Mouse (Mus musculus) hindbrain, embryonic 14.5 days (tissue): ENCODE measurements at regions not wholly inside any gene's neighbourhood (a gene's known extent, or its start where the extent isn't known, plus 50 kb on each side); places are given as distances from the start of the nearest gene placed in this dataset.
"Not testable (repeated sequence)": the region's sequence is repeated elsewhere in the genome, so short reads cannot be mapped to it uniquely, and the experiment has no call there.

Source experiments
- ATAC-seq: fragments of 200-750 bp; cut with Nextera tagmentation; 2 replicates; pipeline ENCODE4 v1.8.0; 2017; ENCODE audit warnings: moderate number of reproducible peaks, mild to moderate bottlenecking, moderate TSS enrichment, moderate library complexity; ENCODE audit not compliant: low FRiP score
- DNase-seq: peaks from one replicate; pipeline ENCODE4 v3.0.0-alpha.2; 2015; ENCODE audit warnings: low spot score
- H3K27ac ChIP-seq: fragments of 300-500 bp; sonication (generic); 2 replicates; pipeline ENCODE4 v1.5.1; 2014; ENCODE audit warnings: mild to moderate bottlenecking, moderate library complexity
- H3K27me3 ChIP-seq: fragments of 300-500 bp; sonication (generic); 2 replicates; pipeline ENCODE4 v1.6.1; 2014; ENCODE audit warnings: mild to moderate bottlenecking, low read length, mixed read lengths; ENCODE audit not compliant: control insufficient read depth, insufficient read depth
- H3K36me3 ChIP-seq: fragments of 300-500 bp; sonication (generic); replicated peaks from 2 replicates; pipeline ENCODE4 v1.6.1; 2014; ENCODE audit not compliant: control insufficient read depth, insufficient read depth
- H3K4me1 ChIP-seq: fragments of 300-500 bp; sonication (generic); replicated peaks from 2 replicates; pipeline ENCODE4 v1.6.1; 2014; ENCODE audit warnings: antibody characterized with exemption, low read length, mixed read lengths; ENCODE audit not compliant: control insufficient read depth, insufficient read depth
- H3K4me2 ChIP-seq: fragments of 300-500 bp; sonication (generic); replicated peaks from 2 replicates; pipeline ENCODE4 v1.6.1; 2014; ENCODE audit warnings: mild to moderate bottlenecking, moderate library complexity
- H3K4me3 ChIP-seq: fragments of 300-500 bp; sonication (generic); replicated peaks from 2 replicates; pipeline ENCODE4 v1.5.1; 2014; ENCODE audit warnings: mild to moderate bottlenecking, low read length
- H3K9ac ChIP-seq: fragments of 300-500 bp; sonication (generic); 2 replicates; pipeline ENCODE4 v1.6.1; 2014
- H3K9me3 ChIP-seq: fragments of 300-500 bp; sonication (generic); 2 replicates; pipeline ENCODE4 v1.6.1; 2016; ENCODE audit warnings: low read length; ENCODE audit not compliant: control insufficient read depth
- WGBS: fragments of 180-500 bp; shearing (Covaris S2); extraction: QIAGEN DNeasy Blood & Tissue Kit; methylation state at CpG from one replicate; pipeline ENCODE4 v1.1.7; 2014; 5-methylcytosine and 5-hydroxymethylcytosine counted together

DNA sequence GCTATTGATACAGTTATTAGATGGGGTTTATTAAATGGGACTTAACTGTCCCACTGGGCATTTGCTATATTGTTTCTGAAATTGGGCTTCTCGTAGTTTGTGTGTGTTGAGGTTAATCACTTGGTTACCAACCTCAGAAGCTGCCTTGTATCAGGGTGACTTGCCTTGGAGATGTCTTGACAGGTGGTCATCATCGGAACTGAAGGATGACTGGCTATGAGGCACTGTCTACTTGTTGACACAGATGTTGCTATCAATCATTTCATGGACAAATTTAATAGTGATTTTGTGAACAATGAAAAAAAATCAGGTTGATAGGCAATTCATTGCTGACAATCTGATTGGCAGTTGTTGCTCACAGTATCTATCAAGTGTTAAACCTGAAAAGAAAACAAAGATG, 261.4 kb upstream of the Arhgap42 start:
- H3K4me1 ChIP-seq, result no peaks in the 10 kb centered on the region
- DNase-seq (no peak), ATAC-seq (no peak)
- H3K27ac ChIP-seq, result no peak overlapping the region
- H3K9me3 ChIP-seq, result no peaks in the 10 kb centered on the region
- H3K36me3 ChIP-seq, result no peaks in the 10 kb centered on the region
- H3K4me3 ChIP-seq, result no peak overlapping the region
- H3K27me3 ChIP-seq, result no peaks in the 10 kb centered on the region
- 92% methylated on average over 2 of the region's 2 CpGs for WGBS
- H3K4me2 ChIP-seq, result no peak overlapping the region
- H3K9ac ChIP-seq, result no peak overlapping the region

DNA sequence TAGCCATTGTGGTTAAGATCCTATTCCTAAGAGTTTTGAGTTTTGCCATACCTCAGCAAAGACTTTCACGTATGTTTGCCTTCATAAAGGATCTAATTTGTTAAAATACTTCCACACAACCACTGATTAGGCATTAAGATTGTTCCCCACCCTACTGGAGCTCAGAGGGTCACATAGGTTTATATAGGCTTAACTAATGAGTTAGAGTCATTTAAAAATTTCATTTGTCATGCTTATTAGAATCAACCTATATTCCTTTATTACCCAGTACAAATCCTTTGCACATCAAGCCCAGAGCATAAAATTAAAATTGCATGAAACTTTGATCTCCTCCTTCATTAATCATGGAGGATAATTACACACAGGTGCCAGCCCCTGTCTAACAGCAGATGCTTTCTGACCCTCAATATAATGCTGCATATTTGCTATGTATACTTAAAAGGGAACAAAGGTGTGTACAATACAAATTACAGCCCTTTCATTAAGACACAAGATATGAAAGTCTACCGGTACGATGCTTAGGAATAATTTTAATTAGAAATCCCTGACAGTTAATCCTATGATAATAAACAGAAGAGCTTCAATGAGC, 254.8 kb upstream of the Arhgap42 start:
- H3K4me3 ChIP-seq, result no peak overlapping the region
- no peak overlapping the region for H3K27ac ChIP-seq
- H3K27me3 ChIP-seq, result no peaks in the 10 kb centered on the region
- ATAC-seq (peak; percentile 24; the same call in 1 of the 2 replicates), DNase-seq (no peak)
- H3K9me3 ChIP-seq, result no peaks in the 10 kb centered on the region
- WGBS, result 66% methylated on average over 3 of the region's 3 CpGs
- no peak overlapping the region for H3K4me2 ChIP-seq
- no peaks in the 10 kb centered on the region for H3K4me1 ChIP-seq
- H3K9ac ChIP-seq, result no peak overlapping the region
- H3K36me3 ChIP-seq, result no peaks in the 10 kb centered on the region

DNA sequence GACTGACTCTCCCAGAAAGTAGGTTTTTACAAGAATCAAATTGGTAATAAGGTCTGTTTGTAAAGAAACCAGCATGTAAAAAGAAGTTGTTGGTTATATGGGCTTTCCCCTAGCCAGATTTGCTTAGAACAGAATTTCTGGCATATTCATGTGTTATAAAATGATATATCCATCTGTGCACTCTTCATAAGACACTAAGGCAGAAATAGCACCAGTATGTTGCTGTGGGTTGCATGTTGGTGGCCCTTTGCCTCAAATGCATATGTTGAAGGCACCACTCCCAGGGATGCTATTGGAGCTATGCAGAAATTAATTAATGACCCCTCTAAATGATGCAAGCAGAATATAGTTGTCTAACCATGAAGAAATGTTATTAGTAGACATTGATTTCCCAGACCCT, 238.2 kb upstream of the Arhgap42 start:
- Histone ChIP-seq H3K9me3 (no peaks in the 10 kb centered on the region), H3K9ac (no peak overlapping the region), H3K4me3 (no peak overlapping the region), H3K36me3 (no peaks in the 10 kb centered on the region), H3K27ac (no peak overlapping the region), H3K4me2 (no peak overlapping the region), H3K4me1 (peaks cover 6% of the 10 kb centered on the region; the same call in 1 of the 2 replicates), H3K27me3 (no peaks in the 10 kb centered on the region)
- DNase-seq, result no peak
- no peak for ATAC-seq

DNA sequence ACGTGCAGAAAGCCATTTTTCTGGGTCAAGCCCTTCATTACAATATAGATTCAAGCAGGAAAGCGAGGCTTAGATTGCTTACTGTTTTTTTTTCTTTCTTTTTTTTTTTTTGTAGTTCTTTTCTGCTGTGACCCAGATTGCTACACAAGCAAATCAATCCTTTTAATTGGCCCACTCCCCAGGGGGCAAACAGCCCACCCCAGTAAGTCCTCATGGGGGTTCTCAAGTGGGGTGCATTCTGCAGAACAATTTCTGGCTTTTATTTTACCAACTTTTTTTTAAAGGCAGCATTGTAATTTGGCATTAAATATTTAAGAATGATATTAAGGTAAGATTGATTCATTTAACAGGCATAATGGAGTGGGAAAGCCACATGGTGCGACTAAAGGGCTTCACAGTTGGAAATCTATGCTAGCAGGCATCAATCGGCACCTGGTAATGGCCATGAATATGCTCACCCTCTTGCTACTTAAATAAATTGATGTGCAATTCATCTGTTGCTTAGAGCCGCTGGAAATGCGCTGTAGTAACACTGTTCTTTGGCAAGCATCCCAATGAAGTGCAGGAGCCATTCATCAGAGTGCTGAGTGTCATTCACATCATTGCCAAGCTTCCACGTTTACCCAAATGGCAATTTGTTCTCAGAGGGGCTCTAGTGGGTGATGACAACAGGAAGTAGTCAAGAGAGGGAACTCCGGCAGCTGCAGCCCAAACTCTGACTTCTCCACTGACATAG, 236.3 kb upstream of the Arhgap42 start:
- H3K4me3 ChIP-seq, result no peak overlapping the region
- no peak overlapping the region for H3K27ac ChIP-seq
- H3K4me2 ChIP-seq, result no peak overlapping the region
- 31% methylated on average over 8 of the region's 8 CpGs for WGBS
- H3K4me1 ChIP-seq, result peaks cover 6% of the 10 kb centered on the region; the same call in 1 of the 2 replicates
- ATAC-seq, result peak; percentile 89
- no peaks in the 10 kb centered on the region for H3K9me3 ChIP-seq
- no peaks in the 10 kb centered on the region for H3K27me3 ChIP-seq
- DNase-seq, result peak; percentile 60
- no peaks in the 10 kb centered on the region for H3K36me3 ChIP-seq
- H3K9ac ChIP-seq, result no peak overlapping the region

DNA sequence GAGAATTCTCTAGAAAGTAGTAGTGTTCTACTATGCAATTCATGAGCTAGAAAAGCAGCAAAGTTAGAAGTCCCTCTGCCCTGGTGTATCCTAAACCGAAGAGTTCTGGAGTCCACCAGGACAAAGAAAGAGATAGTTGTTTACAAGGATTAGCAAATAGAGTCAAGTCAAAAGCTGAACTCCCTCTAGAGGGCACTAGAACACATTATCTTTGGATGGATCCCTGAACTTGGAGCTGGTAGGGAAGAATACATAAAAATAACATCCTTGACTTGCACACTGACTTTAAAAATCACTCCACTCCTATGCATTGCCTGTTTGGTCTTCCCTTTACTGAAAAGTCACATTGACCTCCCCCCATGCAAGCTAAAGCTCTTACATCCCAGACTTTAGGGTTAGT, 205.3 kb upstream of the Arhgap42 start:
- H3K4me2 ChIP-seq, result no peak overlapping the region
- WGBS, result 94% methylated on average over 1 of the region's 1 CpGs
- H3K27me3 ChIP-seq, result no peaks in the 10 kb centered on the region
- DNase-seq, result no peak
- H3K27ac ChIP-seq, result no peak overlapping the region
- H3K36me3 ChIP-seq, result no peaks in the 10 kb centered on the region
- H3K4me1 ChIP-seq, result no peaks in the 10 kb centered on the region
- no peak for ATAC-seq
- H3K9me3 ChIP-seq, result no peaks in the 10 kb centered on the region; the same call in 1 of the 2 replicates
- no peak overlapping the region for H3K9ac ChIP-seq
- no peak overlapping the region for H3K4me3 ChIP-seq

DNA sequence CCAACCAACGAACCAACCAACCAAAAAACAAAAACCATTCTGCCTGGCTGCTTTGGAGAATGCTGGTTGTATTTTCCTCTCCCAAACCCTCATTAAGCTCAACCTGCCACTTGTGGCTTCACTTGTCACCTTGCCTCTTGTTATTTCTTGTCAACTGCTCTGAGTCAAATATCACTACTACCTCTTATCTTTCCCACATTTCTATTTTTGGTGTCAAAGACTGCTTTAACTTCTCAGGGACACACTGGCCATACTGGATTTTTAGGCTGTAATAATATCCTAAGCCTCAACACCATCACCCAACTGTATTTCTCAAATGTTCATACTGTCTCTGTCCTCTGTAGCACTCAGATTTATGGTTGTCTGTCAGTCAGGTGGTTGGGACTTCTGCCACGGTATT, 181.4 kb upstream of the Arhgap42 start:
- ATAC-seq (no peak), DNase-seq (no peak)
- no peaks in the 10 kb centered on the region for H3K4me1 ChIP-seq
- H3K27me3 ChIP-seq, result no peaks in the 10 kb centered on the region
- WGBS, result 91% methylated on average over 2 of the region's 2 CpGs
- H3K4me3 ChIP-seq, result no peak overlapping the region
- H3K27ac ChIP-seq, result no peak overlapping the region
- H3K4me2 ChIP-seq, result no peak overlapping the region
- H3K9ac ChIP-seq, result no peak overlapping the region
- no peaks in the 10 kb centered on the region for H3K9me3 ChIP-seq
- H3K36me3 ChIP-seq, result no peaks in the 10 kb centered on the region

DNA sequence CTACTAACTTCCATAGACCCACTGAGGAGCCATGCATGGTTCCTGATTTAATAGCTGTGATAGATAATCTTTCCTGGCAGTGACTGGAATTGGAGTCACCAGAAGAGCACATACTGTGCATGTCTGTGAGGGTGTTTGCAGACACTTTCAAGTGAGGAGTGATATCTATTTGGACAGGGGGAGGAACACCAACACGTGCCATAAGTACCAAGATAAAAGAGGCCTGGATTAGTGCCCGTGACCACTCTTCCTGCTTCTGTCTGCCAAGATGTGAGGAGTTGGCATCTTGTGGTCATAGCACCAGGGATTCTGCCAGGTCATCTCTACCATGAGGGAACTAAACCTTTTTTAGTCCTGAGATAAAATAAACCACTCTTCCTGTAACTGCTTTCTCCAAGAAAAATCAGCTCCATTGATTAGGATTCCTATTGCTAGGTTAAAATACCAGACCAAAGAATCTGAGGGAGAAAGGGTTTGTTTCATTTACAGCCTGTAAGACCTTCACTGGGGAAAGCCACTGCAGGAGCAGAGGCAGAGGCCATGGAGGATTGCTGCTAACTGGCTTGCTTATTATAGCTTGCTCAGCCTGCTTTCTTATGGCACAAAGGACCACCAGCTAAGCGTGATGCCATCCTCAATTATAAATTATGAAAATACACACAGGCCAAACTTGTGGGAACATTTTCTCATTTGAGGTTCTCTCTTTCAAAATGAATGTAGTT, 173.7 kb upstream of the Arhgap42 start:
- ATAC-seq (no peak), DNase-seq (no peak)
- Histone ChIP-seq H3K9me3 (no peaks in the 10 kb centered on the region), H3K4me1 (no peaks in the 10 kb centered on the region), H3K9ac (no peak overlapping the region), H3K36me3 (no peaks in the 10 kb centered on the region), H3K27ac (no peak overlapping the region), H3K4me2 (no peak overlapping the region), H3K27me3 (no peaks in the 10 kb centered on the region), H3K4me3 (no peak overlapping the region)
- WGBS, result 76% methylated on average over 3 of the region's 3 CpGs

DNA sequence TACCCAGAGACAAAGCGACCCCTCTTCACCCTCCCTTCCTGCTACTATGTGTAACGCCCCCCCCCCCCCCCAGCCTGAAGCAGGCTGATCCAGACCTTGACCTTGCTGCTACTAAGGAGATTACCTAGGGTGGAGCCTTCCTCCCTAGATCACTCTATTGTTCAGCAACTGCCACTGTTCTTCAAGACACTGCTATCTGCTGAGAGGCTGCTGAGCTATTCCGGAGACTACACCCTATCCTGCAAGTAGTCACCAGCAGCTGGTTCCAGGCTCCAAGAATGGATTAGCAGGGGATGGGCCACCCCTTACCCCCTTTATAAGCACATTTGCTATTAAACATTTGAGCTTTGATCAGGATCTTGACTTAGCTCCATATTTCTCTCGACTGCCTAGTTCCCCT, 155.3 kb upstream of the Arhgap42 start:
- H3K4me3 ChIP-seq, H3K9me3 ChIP-seq, H3K27me3 ChIP-seq, H3K9ac ChIP-seq, DNase-seq, H3K4me1 ChIP-seq, H3K36me3 ChIP-seq, ATAC-seq, H3K4me2 ChIP-seq, H3K27ac ChIP-seq: not testable (repeated sequence)
- 83% methylated on average over 4 of the region's 4 CpGs for WGBS

DNA sequence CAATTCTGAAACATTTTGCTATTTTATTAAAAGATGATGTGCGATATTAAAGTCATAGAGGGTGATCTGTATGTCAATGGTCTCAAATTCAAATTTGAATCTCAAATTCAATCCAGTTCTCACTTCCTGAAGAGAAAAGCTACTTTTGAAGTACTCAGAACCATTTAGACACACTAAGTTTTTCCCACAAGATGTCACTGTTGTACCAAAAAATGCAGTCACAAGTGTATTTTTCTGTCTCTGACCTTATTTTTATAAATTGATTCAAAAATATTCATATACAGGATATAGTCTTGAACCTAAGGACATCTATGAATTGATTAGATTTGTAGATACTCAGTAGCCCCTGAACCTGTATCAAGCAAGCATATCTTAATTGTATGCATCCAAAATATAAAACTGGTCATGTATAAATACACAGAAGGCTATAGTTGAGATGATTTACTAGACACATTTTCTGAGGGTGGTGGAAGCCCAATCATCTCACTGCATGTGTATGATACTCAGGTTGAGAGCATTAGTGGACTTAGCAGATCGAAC, 137.8 kb upstream of the Arhgap42 start:
- Histone ChIP-seq H3K9me3 (no peaks in the 10 kb centered on the region), H3K4me2 (no peak overlapping the region), H3K27ac (no peak overlapping the region), H3K36me3 (no peaks in the 10 kb centered on the region), H3K4me1 (no peaks in the 10 kb centered on the region), H3K27me3 (no peaks in the 10 kb centered on the region), H3K4me3 (no peak overlapping the region), H3K9ac (no peak overlapping the region)
- ATAC-seq (0 out of 2 replicates have a peak, but pooled peaks have one; percentile 8), DNase-seq (peak; percentile 87)
- 81% methylated on average over 2 of the region's 2 CpGs for WGBS
